ENCODE assay signal across 8 mouse cellular contexts in the genomic region with DNA sequence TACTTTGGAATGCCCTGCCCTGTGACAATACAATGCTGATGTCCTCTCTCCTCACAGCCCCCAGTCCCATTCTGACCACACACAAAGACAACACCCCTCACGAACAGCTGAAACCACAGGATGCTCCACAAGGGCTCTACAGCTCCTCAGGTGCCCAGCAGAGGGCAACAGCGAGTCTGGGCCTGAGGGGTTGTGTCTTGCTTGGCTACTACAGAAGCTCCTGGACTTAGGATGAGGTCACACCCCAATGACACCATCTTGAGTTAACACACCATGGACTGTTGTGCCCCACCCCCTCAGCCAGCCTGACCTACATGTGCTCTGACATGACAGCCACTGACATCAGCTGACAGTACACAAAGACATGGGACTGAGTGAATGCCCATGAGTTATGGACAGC. TPM values are rescaled to one million over a fixed set of nuclear protein-coding genes. Genes with fewer than 3 reads are reported as not detected.
DNase-seq lines count a peak whose midpoint lies in the region; ATAC-seq and TF ChIP-seq lines count a peak whose summit lies in the region.

No protein-coding gene starts in this region.

- H3K36me3 ChIP-seq in heart, embryonic 13.5 days, result peaks cover 16% of the 10 kb centered on the region
- peaks cover 3% of the 10 kb centered on the region; the same call in 1 of the 2 replicates for H3K36me3 ChIP-seq in ES-Bruce4 (ENCODE audit: control insufficient read depth, insufficient read depth, low read length, poor library complexity, severe bottlenecking)

- TF ChIP-seq POLR2A in ES-Bruce4 (IDR thresholded peaks at IDR 0.05; ENCODE audit: insufficient read depth, low read length), result no peak

- no peak for TF ChIP-seq EP300 in ES-Bruce4 (IDR thresholded peaks at IDR 0.05; ENCODE audit: insufficient read depth, low read depth, low read length)

- 0 out of 2 replicates have a peak, but pooled peaks cover 6% of the 10 kb centered on the region for H3K27me3 ChIP-seq in heart, embryonic 13.5 days (replicated peaks)
- H3K27me3 ChIP-seq in ES-Bruce4 (ENCODE audit: control insufficient read depth, insufficient read depth, low read length, poor library complexity, severe bottlenecking), result no peaks in the 10 kb centered on the region

- H3K4me1 ChIP-seq in heart, embryonic 13.5 days, result peaks cover 25% of the 10 kb centered on the region
- H3K4me1 ChIP-seq in ES-Bruce4 (ENCODE audit: control insufficient read depth, insufficient read depth, low read length), result no peaks in the 10 kb centered on the region

- WGBS in heart, embryonic 13.5 days, result 39% methylated on average over 2 of the region's 2 CpGs

- DNase-seq in heart, adult 11 months, result no peak
- peak; percentile 33 for DNase-seq in cerebellum, adult 11 months
- DNase-seq in gastrocnemius, adult 2 months, result peak; percentile 71
- DNase-seq in kidney, postnatal 10 days, result peak; percentile 74
- DNase-seq in testis, postnatal 10 days (ENCODE audit: low spot score), result peak; percentile 75

- H3K9ac ChIP-seq in heart, embryonic 13.5 days, result no peak overlapping the region
- no peak overlapping the region for H3K9ac ChIP-seq in ES-Bruce4 (ENCODE audit: low read depth, poor library complexity, severe bottlenecking)

- H3K27ac ChIP-seq in heart, embryonic 13.5 days (replicated peaks), result no peak overlapping the region
- no peak overlapping the region for H3K27ac ChIP-seq in ES-Bruce4 (ENCODE audit: insufficient read depth, low read length)
- no peak overlapping the region for H3K27ac ChIP-seq in gastrocnemius, adult 2 months

- H3K9me3 ChIP-seq in heart, embryonic 13.5 days, result no peaks in the 10 kb centered on the region
- H3K9me3 ChIP-seq in ES-Bruce4 (replicated peaks; ENCODE audit: control insufficient read depth, insufficient read depth, low read length, poor library complexity, severe bottlenecking), result no peaks in the 10 kb centered on the region

- TF ChIP-seq CTCF in ES-Bruce4 (IDR thresholded peaks at IDR 0.05; ENCODE audit: low read depth, low read length), result peak; percentile 88
- TF ChIP-seq CTCF in gastrocnemius, adult 2 months (IDR thresholded peaks at IDR 0.05), result peak; percentile 86

- ATAC-seq in heart, embryonic 13.5 days (ENCODE audit: extremely low read depth, insufficient number of reproducible peaks, low FRiP score, low TSS enrichment), result peak; percentile 44; the same call in 1 of the 2 replicates
- peak; percentile 86 for ATAC-seq in megakaryocyte progenitor cell, adult 5-6 weeks (replicated peaks; ENCODE audit: poor library complexity)

- intact Hi-C loops in gastrocnemius, adult 2 months (cut with DNase I), result loop anchor here (2.0 to 10.0 kb wide), 3 partner anchors 81 to 245 kb away; no protein-coding TSS in a partner anchor

- no peak overlapping the region for H3K4me2 ChIP-seq in heart, embryonic 13.5 days

- no peak overlapping the region for H3K4me3 ChIP-seq in heart, embryonic 13.5 days
- H3K4me3 ChIP-seq in ES-Bruce4 (ENCODE audit: low read depth, low read length), result no peak overlapping the region
- H3K4me3 ChIP-seq in gastrocnemius, adult 2 months, result no peak overlapping the region

RNA-seq across cellular contexts. Expression of a gene that starts 56.9 kb away (rescaled TPM):
- 7.6 and 8.9 TPM in 2 replicates for polyA plus RNA-seq in heart, embryonic 13.5 days (2015; fragmentation: Nextera tagmentation; extraction: Ambion mirVana)
- polyA plus RNA-seq in ES-Bruce4 (2011; ENCODE audit: insufficient read depth, insufficient read length, low read depth, missing spikeins), result 36.3 and 46.8 TPM in 2 replicates
- total RNA-seq in gastrocnemius, adult 2 months (2021), result 10 to 100 TPM; 18.8 to 31.7 TPM
- 157 and 167 TPM in 2 replicates for total RNA-seq in megakaryocyte progenitor cell, adult 5-6 weeks (2015)
- total RNA-seq in megakaryocyte progenitor cell, adult 5-6 weeks (2017), result 173 and 176 TPM in 2 replicates

Comparison
In these comparisons a context has a peak if more than half of its experiments do, and no peak if none do; other contexts are left out.
1. RNA of a gene that starts 56.9 kb away (total RNA-seq): 157 to 176 TPM in megakaryocyte progenitor cell, adult 5-6 weeks; 18.8 to 31.7 TPM in gastrocnemius, adult 2 months; every median in the first group is over 4 times any median in the second.